Mouse (Mus musculus) spleen, embryonic (tissue): ENCODE data around the gene Tbx15.
"Not testable (repeated sequence)": the region's sequence is repeated elsewhere in the genome, so short reads cannot be mapped to it uniquely, and the experiment has no call there.

Experiments used
- CTCF ChIA-PET: fragments of 350-600 bp; sonication (Branson Sonifier 250); formaldehyde crosslinking; loops from one replicate; lab custom pipeline; 2022; lab: Charles Lee

Gene Tbx15

GRCm38 (mm10) chr3:99266752-99267303, 26.6 kb downstream of the Tbx15 start:
- CTCF ChIA-PET, result no interaction called here

- CTCF ChIA-PET, result no interaction called here
Measured at GRCm38 (mm10) chr3:99277973-99278580, 37.9 kb downstream of the Tbx15 start.

- CTCF ChIA-PET, result no interaction called here
Measured at GRCm38 (mm10) chr3:99279718-99280117, 39.5 kb downstream of the Tbx15 start.

- CTCF ChIA-PET, result no interaction called here
Measured at GRCm38 (mm10) chr3:99281453-99281852, 41.3 kb downstream of the Tbx15 start.

GRCm38 (mm10) chr3:99288302-99288701, 48.1 kb downstream of the Tbx15 start:
- CTCF ChIA-PET, result no interaction called here

GRCm38 (mm10) chr3:99290064-99290702, 50.0 kb downstream of the Tbx15 start:
- CTCF ChIA-PET, result no interaction called here

GRCm38 (mm10) chr3:99290878-99291277, 50.7 kb downstream of the Tbx15 start:
- CTCF ChIA-PET, result no interaction called here

- CTCF ChIA-PET, result no interaction called here
Measured at GRCm38 (mm10) chr3:99291386-99291785, 51.2 kb downstream of the Tbx15 start.

- CTCF ChIA-PET, result no interaction called here
Measured at GRCm38 (mm10) chr3:99292531-99292931, 52.4 kb downstream of the Tbx15 start.

GRCm38 (mm10) chr3:99294209-99294608, 54.0 kb downstream of the Tbx15 start:
- CTCF ChIA-PET, result not testable (repeated sequence)

GRCm38 (mm10) chr3:99295301-99295700, 55.1 kb downstream of the Tbx15 start:
- CTCF ChIA-PET, result no interaction called here

- CTCF ChIA-PET, result no interaction called here
Measured at GRCm38 (mm10) chr3:99296186-99296585, 56.0 kb downstream of the Tbx15 start.

GRCm38 (mm10) chr3:99300846-99301245, 60.7 kb downstream of the Tbx15 start:
- CTCF ChIA-PET, result no interaction called here

GRCm38 (mm10) chr3:99310877-99311276, 70.7 kb downstream of the Tbx15 start:
- CTCF ChIA-PET, result no interaction called here

- CTCF ChIA-PET, result no interaction called here
Measured at GRCm38 (mm10) chr3:99311943-99312635, 71.9 kb downstream of the Tbx15 start.

GRCm38 (mm10) chr3:99322345-99322744, 82.2 kb downstream of the Tbx15 start:
- CTCF ChIA-PET, result no interaction called here

GRCm38 (mm10) chr3:99329316-99329715, 89.1 kb downstream of the Tbx15 start:
- CTCF ChIA-PET, result no interaction called here

- CTCF ChIA-PET, result no interaction called here
Measured at GRCm38 (mm10) chr3:99331086-99331485, 90.9 kb downstream of the Tbx15 start.

GRCm38 (mm10) chr3:99336866-99337265, 96.7 kb downstream of the Tbx15 start:
- CTCF ChIA-PET, result no interaction called here

- CTCF ChIA-PET, result no interaction called here
Measured at GRCm38 (mm10) chr3:99338756-99339155, 98.6 kb downstream of the Tbx15 start.

GRCm38 (mm10) chr3:99340021-99340420, 99.8 kb downstream of the Tbx15 start:
- CTCF ChIA-PET, result no interaction called here

GRCm38 (mm10) chr3:99379616-99380250, 139.6 kb downstream of the Tbx15 start:
- CTCF ChIA-PET, result no interaction called here
